Mouse (Mus musculus): ENCODE measurements at regions not wholly inside any gene's neighbourhood (a gene's known extent, or its start where the extent isn't known, plus 50 kb on each side); places are given as distances from the start of the nearest gene placed in this dataset.

- TF ChIP-seq TAL1 (conservative IDR thresholded peaks at IDR 0.05; ENCODE audit: low read depth, low read length): peak; percentile 86
- TF ChIP-seq CTCF (IDR thresholded peaks at IDR 0.05; ENCODE audit: low read depth, low read length): no peak
- no peak for TF ChIP-seq GATA1 (IDR thresholded peaks at IDR 0.05; ENCODE audit: borderline replicate concordance, low read length)
- TF ChIP-seq POLR2AphosphoS5 (IDR thresholded peaks at IDR 0.05; ENCODE audit: insufficient replicate concordance, low read depth, low read length): no peak
Measured at GRCm38 (mm10) chr17:61960017-61960813, 920.9 kb downstream of the Efna5 start.
